Mouse (Mus musculus): ENCODE measurements around the gene Fxyd4. TPM values are rescaled to one million over a fixed set of nuclear protein-coding genes. Genes with fewer than 3 reads are reported as not detected.

The Fxyd4 gene
- polyA plus RNA-seq, 2 experiments, result not detected

DNA sequence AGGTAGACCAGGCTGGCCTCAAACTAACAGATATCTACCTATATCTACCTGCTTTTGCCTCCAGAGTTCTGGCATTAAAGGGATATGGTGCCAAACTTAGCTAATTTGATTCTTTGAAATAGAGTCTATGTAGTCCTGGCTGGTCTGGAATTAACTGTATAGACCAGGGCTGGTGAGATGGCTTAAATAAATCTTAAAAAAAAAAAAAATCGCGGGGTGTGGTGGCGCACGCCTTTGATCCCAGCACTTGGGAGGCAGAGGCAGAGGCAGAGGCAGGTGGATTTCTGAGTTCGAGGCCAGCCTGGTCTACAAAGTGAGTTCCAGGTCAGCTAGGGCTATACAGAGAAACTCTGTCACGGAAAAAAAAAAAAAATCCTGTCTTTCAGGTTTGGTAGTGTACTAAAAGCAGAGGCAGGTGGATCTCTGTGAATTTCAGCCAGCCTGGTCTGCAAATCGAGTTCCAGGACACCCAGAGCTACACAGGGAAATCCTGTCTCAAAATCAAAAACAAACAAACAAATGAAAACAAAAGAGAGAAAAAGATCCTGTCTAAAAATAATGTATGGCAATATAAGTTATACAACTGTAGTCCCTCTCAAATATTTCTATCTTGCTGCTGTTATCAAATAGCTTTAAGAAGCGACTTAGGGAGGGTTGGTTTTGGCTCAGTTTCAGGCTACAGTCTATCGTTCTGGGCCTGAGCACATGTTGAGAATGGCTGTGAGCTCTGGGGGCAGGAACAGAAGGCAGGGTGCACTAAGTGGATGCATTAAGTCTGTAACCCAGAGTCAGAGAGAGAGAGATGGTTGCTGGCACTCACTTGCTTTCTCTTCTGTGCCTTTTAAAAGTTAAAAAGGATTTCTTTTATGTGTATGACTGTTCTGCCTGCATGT, 35.7 kb downstream of the Fxyd4 start:
- peaks cover 26 to 27% of the 10 kb centered on the region in 2 experiments for H3K4me1 ChIP-seq (replicated peaks; ENCODE audit: control insufficient read depth in 2 of 2, insufficient read depth in 2 of 2, low read length in 1 of 2)
- TF ChIP-seq EP300 (IDR thresholded peaks at IDR 0.05; ENCODE audit: low read depth) (no peak), CTCF (IDR thresholded peaks at IDR 0.05; ENCODE audit: low read depth) (no peak)
- no peak for ATAC-seq (ENCODE audit: insufficient read depth)
- 60% methylated on average over 9 of the region's 9 CpGs for WGBS (ENCODE audit: insufficient replicate concordance)
- H3K9me3 ChIP-seq (ENCODE audit: control insufficient read depth, low read length), result no peaks in the 10 kb centered on the region
- peak overlapping the region; percentile 23; the same call in 1 of the 2 replicates for H3K9ac ChIP-seq (replicated peaks)
- no peak for DNase-seq (ENCODE audit: low read depth in 3 of 3, low spot score in 3 of 3)
- no peaks in the 10 kb centered on the region for H3K27me3 ChIP-seq (ENCODE audit: control insufficient read depth, insufficient read depth, low read length)
- H3K36me3 ChIP-seq (replicated peaks; ENCODE audit: control insufficient read depth, insufficient read depth, low read depth), result no peaks in the 10 kb centered on the region
- H3K4me2 ChIP-seq (ENCODE audit: low read depth), result peak overlapping the region; percentile 1; the same call in 1 of the 2 replicates
- H3K27ac ChIP-seq, result peak overlapping the region; percentile 41
- no peak overlapping the region for H3K4me3 ChIP-seq (ENCODE audit: insufficient read depth in 1 of 2, low read depth in 2 of 2, low read length in 2 of 2)

- no peak for TF ChIP-seq CTCF (IDR thresholded peaks at IDR 0.05; ENCODE audit: low read depth)
- peak; percentile 52 for TF ChIP-seq EP300 (IDR thresholded peaks at IDR 0.05; ENCODE audit: low read depth)
- Histone ChIP-seq H3K4me2 (ENCODE audit: low read depth) (peak within 1 kb of the TSS; percentile 64), H3K4me1 (replicated peaks; ENCODE audit: control insufficient read depth in 2 of 2, insufficient read depth in 2 of 2, low read length in 1 of 2) (peaks cover 23 to 24% of the 10 kb centered on the region in 2 experiments), H3K27me3 (ENCODE audit: control insufficient read depth, insufficient read depth, low read length) (no peaks in the 10 kb centered on the region), H3K27ac (peak within 1 kb of the TSS; percentile 70), H3K36me3 (replicated peaks; ENCODE audit: control insufficient read depth, insufficient read depth, low read depth) (no peaks in the 10 kb centered on the region), H3K4me3 (ENCODE audit: insufficient read depth in 1 of 2, low read depth in 2 of 2, low read length in 2 of 2) (peak within 1 kb of the TSS; percentile 28 to 34), H3K9me3 (ENCODE audit: control insufficient read depth, low read length) (no peaks in the 10 kb centered on the region), H3K9ac (replicated peaks) (peak within 1 kb of the TSS; percentile 23; the same call in 1 of the 2 replicates)
- ATAC-seq (ENCODE audit: insufficient read depth) (peak; percentile 69), DNase-seq (ENCODE audit: low read depth in 3 of 3, low spot score in 3 of 3) (no peak)
- WGBS (ENCODE audit: insufficient replicate concordance), result 25% methylated on average over 17 of the region's 17 CpGs
Observed at GRCm38 (mm10) chr6:117900126-117901080, 37.1 kb downstream of the Fxyd4 start, which contains the start of gene Hnrnpf. Gene Hnrnpf (plus strand): TSS chr6:117900324.

GRCm38 (mm10) chr6:117897800-117898199, 39.7 kb downstream of the Fxyd4 start:
- DNase-seq (ENCODE audit: low read depth in 3 of 3, low spot score in 3 of 3), result no peak
- Histone ChIP-seq H3K9me3 (ENCODE audit: control insufficient read depth, low read length) (no peaks in the 10 kb centered on the region), H3K9ac (replicated peaks) (no peak overlapping the region), H3K4me1 (replicated peaks; ENCODE audit: control insufficient read depth in 2 of 2, insufficient read depth in 2 of 2, low read length in 1 of 2) (peaks cover 17 to 19% of the 10 kb centered on the region in 2 experiments), H3K4me2 (ENCODE audit: low read depth) (no peak overlapping the region), H3K4me3 (ENCODE audit: insufficient read depth in 1 of 2, low read depth in 2 of 2, low read length in 2 of 2) (no peak overlapping the region), H3K36me3 (replicated peaks; ENCODE audit: control insufficient read depth, insufficient read depth, low read depth) (no peaks in the 10 kb centered on the region), H3K27ac (no peak overlapping the region), H3K27me3 (ENCODE audit: control insufficient read depth, insufficient read depth, low read length) (no peaks in the 10 kb centered on the region)
- 60% methylated on average over 5 of the region's 5 CpGs for WGBS (ENCODE audit: insufficient replicate concordance)
- ATAC-seq (ENCODE audit: insufficient read depth), result no peak
- no peak for TF ChIP-seq EP300 (IDR thresholded peaks at IDR 0.05; ENCODE audit: low read depth)
- no peak for TF ChIP-seq CTCF (IDR thresholded peaks at IDR 0.05; ENCODE audit: low read depth)

DNA sequence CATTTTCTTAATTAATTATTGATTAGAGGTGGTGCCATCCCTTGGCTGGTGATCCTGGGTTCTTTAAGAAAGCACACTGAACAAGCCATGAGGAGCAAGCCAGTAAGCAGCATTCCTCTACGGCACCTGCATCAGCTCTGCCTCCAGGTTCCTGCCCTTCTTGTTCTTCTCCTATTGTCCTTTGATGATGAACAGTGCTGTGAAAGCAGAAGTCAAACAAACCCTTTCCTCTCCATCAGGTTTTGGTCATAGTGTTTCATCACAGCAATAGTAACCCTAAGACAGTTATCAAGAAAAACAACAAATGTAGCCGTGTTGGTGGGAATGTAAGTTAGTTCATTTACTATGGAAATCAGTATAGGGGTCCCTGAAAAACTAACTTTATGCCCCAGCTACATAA, 44.1 kb downstream of the Fxyd4 start:
- no peak for ATAC-seq (ENCODE audit: insufficient read depth)
- H3K9me3 ChIP-seq (ENCODE audit: control insufficient read depth, low read length), result no peaks in the 10 kb centered on the region
- TF ChIP-seq CTCF (IDR thresholded peaks at IDR 0.05; ENCODE audit: low read depth), result no peak
- no peak for TF ChIP-seq EP300 (IDR thresholded peaks at IDR 0.05; ENCODE audit: low read depth)

More for the DNA sequence above, 44.1 kb downstream of the Fxyd4 start:
- 77% methylated on average over 2 of the region's 2 CpGs for WGBS (ENCODE audit: insufficient replicate concordance)
- H3K4me1 ChIP-seq (replicated peaks; ENCODE audit: control insufficient read depth in 2 of 2, insufficient read depth in 2 of 2, low read length in 1 of 2), result peaks cover 17 to 26% of the 10 kb centered on the region in 2 experiments
- H3K27ac ChIP-seq, result no peak overlapping the region
- no peaks in the 10 kb centered on the region for H3K36me3 ChIP-seq (replicated peaks; ENCODE audit: control insufficient read depth, insufficient read depth, low read depth)
- H3K4me3 ChIP-seq (ENCODE audit: insufficient read depth in 1 of 2, low read depth in 2 of 2, low read length in 2 of 2), result no peak overlapping the region
- H3K9ac ChIP-seq (replicated peaks), result no peak overlapping the region
- DNase-seq (ENCODE audit: low read depth in 3 of 3, low spot score in 3 of 3), result no peak
- no peak overlapping the region for H3K4me2 ChIP-seq (ENCODE audit: low read depth)
- no peaks in the 10 kb centered on the region for H3K27me3 ChIP-seq (ENCODE audit: control insufficient read depth, insufficient read depth, low read length)

Data from liver, embryonic 14.5 days (tissue).